Comparison of ENCODE assay signal across 10 mouse cellular contexts in the genomic region with DNA sequence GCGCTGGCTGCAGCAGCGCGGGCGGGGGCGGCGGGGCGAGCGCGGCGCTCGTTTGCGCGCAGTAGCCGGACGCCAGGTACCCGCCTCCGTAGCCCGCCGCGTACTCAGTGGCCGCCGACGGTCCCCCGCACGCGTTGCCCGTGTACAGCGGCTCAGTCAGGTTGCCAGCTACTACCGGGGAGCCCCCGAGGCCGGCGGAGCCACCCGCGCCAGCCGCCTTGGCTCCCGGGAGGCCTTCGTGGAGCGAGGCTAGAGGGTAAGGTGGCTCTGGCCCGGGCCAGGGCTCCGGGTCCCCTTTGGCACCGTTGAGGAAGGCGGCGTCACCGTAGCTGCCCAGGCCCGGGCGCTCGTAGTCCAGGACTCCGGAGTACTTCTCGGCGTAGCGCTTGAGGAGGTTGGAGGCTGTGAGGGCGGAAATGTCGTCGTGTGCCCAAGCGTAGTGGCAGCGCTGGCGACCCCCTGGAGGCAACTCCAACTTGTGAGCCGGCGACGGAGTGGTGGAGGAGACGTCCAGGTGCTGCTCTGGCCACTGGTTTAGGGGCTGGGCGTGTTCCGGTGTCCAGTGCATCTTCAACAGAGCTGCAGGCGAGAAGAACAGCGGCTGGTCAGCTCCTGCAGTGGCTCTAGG. TPM values are rescaled to one million over a fixed set of nuclear protein-coding genes. Genes with fewer than 3 reads are reported as not detected.
DNase-seq lines count a peak whose midpoint lies in the region; ATAC-seq and TF ChIP-seq lines count a peak whose summit lies in the region.
"Had no signal": no experiment of that assay in that cellular context is flagged by ENCODE, and none has a peak within 500 bp of the region (broad histone marks: within the 10 kb centered on the region; RNA-seq: fewer than 3 reads in every experiment).

No protein-coding gene starts in this region.

- no peak overlapping the region for H3K27ac ChIP-seq in heart, embryonic 11.5 days (ENCODE audit: low read depth, low read length)
- H3K27ac ChIP-seq in hindbrain, embryonic 12.5 days: no peak overlapping the region
- H3K27ac ChIP-seq in midbrain, embryonic 11.5 days (ENCODE audit: low read depth, low read length): no peak overlapping the region
- H3K27ac ChIP-seq: macrophage had no signal

- peak overlapping the region; percentile 78 for H3K4me2 ChIP-seq in heart, embryonic 11.5 days
- peak overlapping the region; percentile 50 for H3K4me2 ChIP-seq in hindbrain, embryonic 12.5 days (replicated peaks)
- H3K4me2 ChIP-seq in midbrain, embryonic 11.5 days: peak overlapping the region; percentile 52

- 7% methylated on average over 64 of the region's 65 CpGs for whole genome bisulfite sequencing in heart, embryonic 11.5 days (ENCODE audit: insufficient replicate concordance)
- 15% methylated on average over 40 of the region's 65 CpGs for WGBS in hindbrain, embryonic 12.5 days
- 8% methylated on average over 59 of the region's 65 CpGs for WGBS in midbrain, embryonic 11.5 days

- ATAC-seq in heart, embryonic 11.5 days (replicated peaks; ENCODE audit: insufficient number of reproducible peaks, low FRiP score, low TSS enrichment): no peak
- no peak for ATAC-seq in G1E (ENCODE audit: extremely low read depth, insufficient number of reproducible peaks, low FRiP score, poor library complexity, severe bottlenecking)
- no peak for ATAC-seq in hindbrain, embryonic 12.5 days (ENCODE audit: low FRiP score)
- no peak for ATAC-seq in midbrain, embryonic 11.5 days (ENCODE audit: low FRiP score)

- DNase-seq in heart, postnatal 10 days: no peak
- DNase-seq in G1E (ENCODE audit: low spot score): no peak
- DNase-seq in midbrain, embryonic 11.5 days (ENCODE audit: low spot score, missing footprints): peak; percentile 95
- no peak for DNase-seq in testis, postnatal 10 days (ENCODE audit: low spot score)
- no peak for DNase-seq in cerebellum, adult 9-11 months
- no peak for DNase-seq in urinary bladder, adult 2 months (ENCODE audit: low spot score)

- H3K9ac ChIP-seq in heart, embryonic 11.5 days (ENCODE audit: low read depth, low read length): no peak overlapping the region
- peak overlapping the region; percentile 59 for H3K9ac ChIP-seq in hindbrain, embryonic 12.5 days
- H3K9ac ChIP-seq in midbrain, embryonic 11.5 days (ENCODE audit: low read length): peak overlapping the region; percentile 45

- intact Hi-C loops in heart, postnatal 10 days (cut with DNase I): no loop called here

- H3K4me1 ChIP-seq in heart, embryonic 11.5 days (ENCODE audit: control insufficient read depth, insufficient read depth, low read length): peaks cover 10% of the 10 kb centered on the region
- H3K4me1 ChIP-seq in G1E (ENCODE audit: insufficient read depth, low read depth, low read length): no peaks in the 10 kb centered on the region
- peaks cover 38% of the 10 kb centered on the region for H3K4me1 ChIP-seq in hindbrain, embryonic 12.5 days
- peaks cover 38% of the 10 kb centered on the region for H3K4me1 ChIP-seq in midbrain, embryonic 11.5 days (ENCODE audit: control insufficient read depth, insufficient read depth, low read length)

- H3K9me3 ChIP-seq in heart, embryonic 11.5 days (replicated peaks; ENCODE audit: control insufficient read depth, low read length): no peaks in the 10 kb centered on the region
- peaks cover 87% of the 10 kb centered on the region for H3K9me3 ChIP-seq in G1E (replicated peaks)
- H3K9me3 ChIP-seq in hindbrain, embryonic 12.5 days (replicated peaks): no peaks in the 10 kb centered on the region
- H3K9me3 ChIP-seq in midbrain, embryonic 11.5 days (ENCODE audit: control insufficient read depth, low read length): no peaks in the 10 kb centered on the region

- H3K4me3 ChIP-seq in heart, embryonic 11.5 days (ENCODE audit: low read depth, low read length): peak overlapping the region; percentile 47
- peak overlapping the region; percentile 30; the same call in 1 of the 2 replicates for H3K4me3 ChIP-seq in G1E (ENCODE audit: low read depth, low read length)
- peak overlapping the region; percentile 35 for H3K4me3 ChIP-seq in hindbrain, embryonic 12.5 days
- peak overlapping the region; percentile 31 for H3K4me3 ChIP-seq in midbrain, embryonic 11.5 days (ENCODE audit: low read depth, low read length)

- TF ChIP-seq CTCF in G1E (IDR thresholded peaks at IDR 0.05; ENCODE audit: low read depth, low read length): no peak

- H3K36me3 ChIP-seq in heart, embryonic 11.5 days (ENCODE audit: control insufficient read depth, insufficient read depth, low read length): no peaks in the 10 kb centered on the region
- H3K36me3 ChIP-seq in G1E (replicated peaks): no peaks in the 10 kb centered on the region
- H3K36me3 ChIP-seq in hindbrain, embryonic 12.5 days: peaks cover 13% of the 10 kb centered on the region; the same call in 1 of the 2 replicates
- no peaks in the 10 kb centered on the region; the same call in 1 of the 2 replicates for H3K36me3 ChIP-seq in midbrain, embryonic 11.5 days (ENCODE audit: control insufficient read depth, insufficient read depth, low read length)

- H3K27me3 ChIP-seq in heart, embryonic 11.5 days (ENCODE audit: control insufficient read depth, insufficient read depth, low read length): peaks cover 59% of the 10 kb centered on the region
- H3K27me3 ChIP-seq in G1E (ENCODE audit: insufficient read depth, low read length): no peaks in the 10 kb centered on the region; the same call in 1 of the 2 replicates
- peaks cover 41% of the 10 kb centered on the region for H3K27me3 ChIP-seq in hindbrain, embryonic 12.5 days
- H3K27me3 ChIP-seq in midbrain, embryonic 11.5 days (ENCODE audit: control insufficient read depth, insufficient read depth, low read length): peaks cover 31% of the 10 kb centered on the region

RNA-seq across cellular contexts. Expression of gene Gm47841, which starts 6.7 kb away (rescaled TPM):
- polyA plus RNA-seq in heart, embryonic 11.5 days (2014; fragmentation: Nextera tagmentation; extraction: Ambion mirVana): not detected in 2 replicates
- under 1 TPM; 0.25 to 0.41 TPM for total RNA-seq in heart, postnatal 10 days (2021)
- total RNA-seq in G1E (2014; fragmentation: Nextera tagmentation) (not detected in 2 replicates), G1E (2017) (not detected in 2 replicates)
- polyA plus RNA-seq in G1E (2012): not detected in 2 replicates
- polyA plus RNA-seq in hindbrain, embryonic 12.5 days (2016; fragmentation: Nextera tagmentation; extraction: Ambion mirVana): not detected in 2 replicates
- not detected in 2 replicates for polyA plus RNA-seq in midbrain, embryonic 11.5 days (2014; fragmentation: Nextera tagmentation; extraction: Ambion mirVana)
- 0.09 and 0.15 TPM in 2 replicates for polyA plus RNA-seq in urinary bladder, adult 2 months (2012; rRNA removed)
- total RNA-seq: gastrocnemius, adult 8-10 months had no signal
- polyA plus RNA-seq: macrophage had no signal

RNA-seq across cellular contexts. Expression of gene Fignl2, which starts 24.4 kb away (rescaled TPM):
- 0.30 and 0.33 TPM in 2 replicates for polyA plus RNA-seq in heart, embryonic 11.5 days (2014; fragmentation: Nextera tagmentation; extraction: Ambion mirVana)
- total RNA-seq in heart, postnatal 10 days (2021): 1 to 10 TPM; 3.5 to 3.9 TPM
- total RNA-seq in G1E (2014; fragmentation: Nextera tagmentation) (not detected in 2 replicates), G1E (2017) (0.05 and 0.06 TPM in 2 replicates)
- polyA plus RNA-seq in G1E (2012): not detected in 2 replicates
- polyA plus RNA-seq in hindbrain, embryonic 12.5 days (2016; fragmentation: Nextera tagmentation; extraction: Ambion mirVana): 0.41 and 0.44 TPM in 2 replicates
- 1.0 and 1.4 TPM in 2 replicates for polyA plus RNA-seq in midbrain, embryonic 11.5 days (2014; fragmentation: Nextera tagmentation; extraction: Ambion mirVana)
- polyA plus RNA-seq in urinary bladder, adult 2 months (2012; rRNA removed): 7.3 and 7.5 TPM in 2 replicates
